Mouse (Mus musculus) liver, postnatal 0 days (tissue): Measurements from ENCODE around the gene Mib2. TPM values are rescaled to one million over a fixed set of nuclear protein-coding genes. Genes with fewer than 3 reads are reported as not detected.
"Not testable (repeated sequence)": the region's sequence is repeated elsewhere in the genome, so short reads cannot be mapped to it uniquely, and the experiment has no call there.

Experiments used
- ATAC-seq: fragments of 200-750 bp; cut with Nextera tagmentation; 2 replicates; pipeline ENCODE4 v1.8.0; 2017; ENCODE audit warnings: mild to moderate bottlenecking, moderate library complexity
- DNase-seq: peaks from one replicate; pipeline ENCODE4 v3.0.0-alpha.2; 2016
- H3K27ac ChIP-seq: fragments of 300-500 bp; sonication (generic); 2 replicates; pipeline ENCODE4 v1.5.1; 2014; ENCODE audit warnings: antibody characterized with exemption, moderate library complexity, mild to moderate bottlenecking, low read depth
- H3K27me3 ChIP-seq: fragments of 300-500 bp; sonication (generic); 2 replicates; pipeline ENCODE4 v1.6.1; 2014; ENCODE audit warnings: low read length, control low read depth, mixed read lengths; ENCODE audit not compliant: insufficient read depth
- H3K36me3 ChIP-seq: fragments of 300-500 bp; sonication (generic); replicated peaks from 2 replicates; pipeline ENCODE4 v1.6.1; 2014; ENCODE audit warnings: mild to moderate bottlenecking, control low read depth, low read length, moderate library complexity, mixed read lengths; ENCODE audit not compliant: insufficient read depth
- H3K4me1 ChIP-seq: fragments of 300-500 bp; sonication (generic); 2 replicates; pipeline ENCODE4 v1.6.1; 2014; ENCODE audit warnings: antibody characterized with exemption, mild to moderate bottlenecking, control low read depth; ENCODE audit not compliant: insufficient read depth
- H3K4me2 ChIP-seq: fragments of 300-500 bp; sonication (generic); 2 replicates; pipeline ENCODE4 v1.6.1; 2014; ENCODE audit warnings: low read depth, mild to moderate bottlenecking, low read length, moderate library complexity, mixed read lengths
- H3K4me3 ChIP-seq: fragments of 300-500 bp; sonication (generic); 2 replicates; pipeline ENCODE4 v1.5.1; 2014; ENCODE audit warnings: low read depth, low read length
- H3K9ac ChIP-seq: fragments of 300-500 bp; sonication (generic); replicated peaks from 2 replicates; pipeline ENCODE4 v1.6.1; 2014; ENCODE audit warnings: mild to moderate bottlenecking, moderate library complexity
- H3K9me3 ChIP-seq: fragments of 300-500 bp; sonication (generic); 2 replicates; pipeline ENCODE4 v1.6.1; 2016; ENCODE audit warnings: mild to moderate bottlenecking, control low read depth, low read length, mixed read lengths
- CTCF ChIP-seq: sonication (generic); IDR thresholded peaks from 2 replicates; pipeline ENCODE4 v1.5.1; 2016; ENCODE audit warnings: antibody characterized with exemption, low read depth
- EP300 ChIP-seq: IDR thresholded peaks from 2 replicates; pipeline ENCODE4 v1.6.1; 2016; ENCODE audit warnings: antibody characterized with exemption, low read depth, mild to moderate bottlenecking
- WGBS: fragments of 180-500 bp; shearing (Covaris S2); extraction: QIAGEN DNeasy Blood & Tissue Kit; methylation state at CpG from one replicate; pipeline ENCODE4 v1.1.7; 2014; ENCODE audit not compliant: insufficient replicate concordance; 5-methylcytosine and 5-hydroxymethylcytosine counted together
- polyA plus RNA-seq: library from polyadenylated mRNA; unstranded; fragments of >200 nt; fragmentation: Nextera tagmentation; extraction: Ambion mirVana; gene quantifications from 2 replicates; pipeline ENCODE4 v1.2.1, GENCODE M21; 2015

The Mib2 gene
- polyA plus RNA-seq, 1 experiment from 2014 or later, result 4.3 TPM

DNA sequence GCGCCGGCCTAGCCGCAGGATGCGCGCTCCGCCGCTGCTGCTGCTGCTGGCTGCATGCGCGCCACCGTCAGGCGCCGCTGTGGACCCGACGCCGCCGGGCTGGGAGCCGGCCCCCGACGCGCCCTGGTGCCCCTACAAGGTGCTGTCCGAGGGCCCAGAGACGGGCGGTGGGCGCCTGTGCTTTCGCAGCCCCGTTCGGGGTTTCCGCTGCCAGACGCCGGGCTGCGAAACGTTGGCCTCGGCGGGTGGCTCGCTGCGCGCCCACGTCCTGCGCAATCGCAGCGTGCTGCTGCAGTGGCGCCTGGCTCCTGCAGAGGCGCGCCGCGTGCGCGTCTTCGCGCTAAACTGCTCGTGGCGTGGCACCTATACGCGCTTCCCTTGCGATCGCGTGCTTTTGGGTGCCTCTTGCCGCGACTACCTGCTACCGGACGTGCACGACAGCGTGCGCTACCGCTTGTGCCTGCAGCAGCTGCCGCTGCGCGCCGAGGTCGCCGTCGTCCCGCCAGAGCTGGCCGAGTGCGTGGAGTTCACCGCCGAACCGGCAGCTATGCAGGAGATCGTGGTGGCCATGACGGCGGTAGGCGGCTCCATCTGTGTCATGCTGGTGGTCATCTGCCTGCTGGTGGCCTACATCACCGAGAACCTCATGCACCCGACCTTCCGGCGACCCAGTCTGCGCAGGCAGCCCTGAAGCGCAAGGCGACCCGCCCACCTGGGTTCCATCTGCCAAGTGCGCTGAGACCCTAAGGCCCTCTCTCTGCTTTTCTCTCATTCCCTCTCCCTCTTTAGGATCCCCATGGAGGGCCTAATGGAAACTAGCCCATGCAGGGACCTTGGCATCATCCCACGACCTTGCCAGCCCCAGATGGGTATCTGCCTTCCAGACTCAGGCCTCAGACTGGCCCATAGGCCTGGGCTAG, 25.7 kb upstream of the Mib2 start:
- Histone ChIP-seq H3K9ac (peak overlapping the region; percentile 31; the same call in 1 of the 2 replicates), H3K36me3 (no peaks in the 10 kb centered on the region), H3K9me3 (no peaks in the 10 kb centered on the region), H3K4me3 (peak overlapping the region; percentile 54), H3K4me1 (peaks cover 5% of the 10 kb centered on the region; the same call in 1 of the 2 replicates), H3K27me3 (peaks cover 27% of the 10 kb centered on the region), H3K27ac (no peak overlapping the region), H3K4me2 (peak overlapping the region; percentile 78)
- peak; percentile 37; the same call in 1 of the 2 replicates for TF ChIP-seq CTCF
- no peak for TF ChIP-seq EP300
- ATAC-seq (peak; percentile 47; the same call in 1 of the 2 replicates), DNase-seq (peak; percentile 46)
- WGBS, result 2% methylated on average over 82 of the region's 92 CpGs

DNA sequence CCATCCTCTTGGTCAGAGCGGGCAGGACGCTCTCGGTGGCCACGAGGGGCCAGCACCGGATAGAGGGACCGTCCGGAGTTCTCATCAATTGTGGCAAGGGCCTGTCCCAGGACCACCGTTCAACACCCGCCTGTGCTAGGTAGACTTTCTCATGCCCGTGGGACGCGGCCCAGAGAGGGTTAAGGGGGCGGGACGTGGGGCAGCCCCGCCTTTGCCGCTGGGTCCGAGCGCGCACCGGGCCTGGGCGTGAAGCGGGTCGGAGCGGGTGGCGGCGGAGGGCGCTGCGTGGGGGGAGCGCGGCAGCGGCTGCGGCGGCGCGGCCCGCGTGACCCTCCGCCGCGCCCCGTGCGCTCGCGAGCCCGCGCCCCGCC, 25.1 kb upstream of the Mib2 start, which contains the start of gene Fndc10:
TSS of gene Fndc10 (plus strand) at position 232 of the 371 bp plus-strand sequence.
- peak; percentile 36 for DNase-seq
- H3K4me2 ChIP-seq, result peak within 1 kb of the TSS; percentile 78
- WGBS, result under 1% methylated on average over 26 of the region's 47 CpGs
- H3K9me3 ChIP-seq, result no peaks in the 10 kb centered on the region
- H3K9ac ChIP-seq, result peak within 1 kb of the TSS; percentile 31; the same call in 1 of the 2 replicates
- peaks cover 5% of the 10 kb centered on the region; the same call in 1 of the 2 replicates for H3K4me1 ChIP-seq
- peaks cover 27% of the 10 kb centered on the region for H3K27me3 ChIP-seq
- H3K36me3 ChIP-seq, result no peaks in the 10 kb centered on the region
- no peak within 1 kb of the TSS for H3K27ac ChIP-seq
- peak within 1 kb of the TSS; percentile 54 for H3K4me3 ChIP-seq
- TF ChIP-seq EP300 (no peak), CTCF (peak; percentile 14; the same call in 1 of the 2 replicates)
- peak; percentile 32; the same call in 1 of the 2 replicates for ATAC-seq

DNA sequence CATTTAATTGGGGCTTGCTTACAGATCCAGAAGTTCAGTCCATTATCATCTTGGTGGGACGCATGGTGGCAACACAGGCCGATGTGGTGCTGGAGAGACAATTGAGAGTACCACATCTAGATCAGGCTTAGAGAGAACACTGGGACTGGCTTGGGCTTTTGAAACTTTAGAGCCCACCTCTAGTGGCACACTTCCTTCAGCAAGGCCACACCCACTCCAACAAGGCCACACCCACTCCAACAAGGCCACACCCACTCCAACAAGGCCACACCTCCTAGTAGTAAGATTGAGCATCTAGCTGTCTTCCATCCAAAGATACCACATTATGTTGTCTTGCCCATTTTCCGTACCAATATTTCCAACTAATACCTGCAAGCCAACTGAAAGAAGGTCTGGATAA, 23.4 kb upstream of the Mib2 start:
- Histone ChIP-seq H3K4me1 (peaks cover 5% of the 10 kb centered on the region; the same call in 1 of the 2 replicates), H3K27ac (no peak overlapping the region), H3K9me3 (no peaks in the 10 kb centered on the region), H3K4me2 (no peak overlapping the region), H3K4me3 (no peak overlapping the region), H3K36me3 (no peaks in the 10 kb centered on the region), H3K9ac (no peak overlapping the region), H3K27me3 (peaks cover 27% of the 10 kb centered on the region)
- ATAC-seq (no peak), DNase-seq (no peak)
- TF ChIP-seq EP300 (no peak), CTCF (no peak)
- 93% methylated on average over 3 of the region's 3 CpGs for WGBS

DNA sequence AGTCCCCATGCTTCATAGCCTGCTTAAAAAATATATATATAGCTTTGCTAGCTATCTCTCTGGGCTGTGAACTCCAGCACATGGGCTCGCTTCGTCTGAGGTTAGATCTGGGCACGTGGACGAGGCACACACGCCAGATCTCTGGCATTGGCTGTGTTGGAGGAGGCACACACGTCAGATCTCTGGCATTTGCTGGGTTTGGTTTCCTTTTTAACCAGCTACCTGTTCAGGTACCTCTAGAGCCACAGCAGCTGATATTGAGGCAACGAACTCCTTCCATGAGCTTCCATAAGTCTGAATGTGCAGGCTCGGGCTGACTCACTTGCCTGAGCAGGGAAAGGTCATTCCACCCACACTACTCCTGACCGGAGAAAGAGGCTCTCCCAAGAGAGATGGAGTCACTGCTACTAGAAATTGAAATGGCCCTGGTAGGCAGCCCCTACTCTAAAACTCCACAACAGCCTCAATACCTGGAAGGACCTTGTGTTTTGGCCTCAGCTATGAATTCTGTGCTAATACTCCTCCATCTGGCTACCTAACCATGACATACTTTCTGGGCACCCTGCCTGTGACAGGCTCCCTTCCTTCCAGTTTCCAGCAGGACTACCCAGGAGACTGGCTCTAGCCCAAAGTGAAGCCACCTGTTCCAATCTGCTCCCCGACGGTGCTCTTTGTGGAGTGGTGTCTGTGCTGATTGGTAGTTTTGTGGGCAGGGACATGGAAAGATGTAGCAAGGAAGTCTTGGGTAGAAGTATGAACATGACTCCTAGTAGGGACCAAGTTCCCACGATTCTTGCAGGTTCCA, 21.8 kb upstream of the Mib2 start:
- Histone ChIP-seq H3K36me3 (no peaks in the 10 kb centered on the region), H3K27ac (no peak overlapping the region), H3K4me3 (no peak overlapping the region), H3K9ac (no peak overlapping the region), H3K9me3 (no peaks in the 10 kb centered on the region), H3K27me3 (peaks cover 23% of the 10 kb centered on the region), H3K4me2 (no peak overlapping the region), H3K4me1 (peaks cover 5% of the 10 kb centered on the region; the same call in 1 of the 2 replicates)
- WGBS, result 76% methylated on average over 12 of the region's 12 CpGs
- ATAC-seq (no peak), DNase-seq (no peak)
- no peak for TF ChIP-seq CTCF
- no peak for TF ChIP-seq EP300

DNA sequence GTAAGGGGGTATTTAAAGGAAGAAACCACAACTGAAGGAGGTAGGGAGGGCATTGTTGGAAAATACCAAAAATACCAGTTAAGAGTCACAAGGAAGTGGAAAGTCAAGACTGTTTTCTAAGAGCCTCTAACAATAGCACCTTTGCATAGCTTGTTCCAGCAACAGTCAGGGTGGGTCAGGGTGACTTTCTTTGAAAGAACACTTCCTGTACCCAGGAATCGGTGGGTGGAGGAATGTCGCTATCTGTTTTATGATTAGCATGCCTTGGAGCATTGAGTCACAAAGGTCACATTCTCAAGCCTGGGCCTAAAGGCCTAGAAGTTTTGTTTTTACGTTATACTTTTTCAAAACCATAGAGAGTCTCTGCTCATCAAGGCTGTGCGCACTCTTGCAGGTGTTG, 18.8 kb upstream of the Mib2 start:
- not testable (repeated sequence) for H3K4me1 ChIP-seq, H3K4me3 ChIP-seq, ATAC-seq, DNase-seq, H3K27me3 ChIP-seq, H3K9me3 ChIP-seq, H3K36me3 ChIP-seq, H3K9ac ChIP-seq, H3K27ac ChIP-seq, H3K4me2 ChIP-seq
- WGBS, result 77% methylated on average over 4 of the region's 4 CpGs

DNA sequence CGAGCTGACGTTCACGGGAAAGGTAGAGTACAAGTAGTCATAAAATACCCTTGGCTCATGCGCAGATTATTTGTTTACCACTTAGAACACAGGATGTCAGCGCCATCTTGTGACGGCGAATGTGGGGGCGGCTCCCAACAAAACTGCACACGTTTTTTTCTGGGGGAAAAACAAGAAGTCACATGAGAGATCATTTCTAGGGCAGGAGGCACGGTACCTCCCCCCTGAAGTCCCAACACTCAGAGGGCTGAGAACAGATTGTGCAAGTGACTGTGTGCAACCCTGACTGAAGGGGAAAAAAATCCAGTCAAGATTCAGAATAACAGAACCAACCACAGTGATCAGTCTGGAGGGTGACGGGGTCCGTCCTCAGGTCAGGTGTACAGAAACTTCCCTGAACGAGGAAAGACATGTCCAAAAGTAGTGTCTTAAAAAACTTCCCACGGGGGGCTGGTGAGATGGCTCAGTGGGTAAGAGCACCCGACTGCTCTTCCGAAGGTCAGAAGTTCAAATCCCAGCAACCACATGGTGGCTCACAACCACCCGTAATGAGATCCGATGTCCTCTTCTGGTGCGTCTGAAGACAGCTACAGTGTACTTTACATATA, 14.8 kb upstream of the Mib2 start:
- WGBS, result 73% methylated on average over 15 of the region's 19 CpGs
- H3K27me3 ChIP-seq, H3K4me1 ChIP-seq, H3K4me2 ChIP-seq, H3K27ac ChIP-seq, H3K9me3 ChIP-seq, ATAC-seq, H3K9ac ChIP-seq, DNase-seq, H3K4me3 ChIP-seq, H3K36me3 ChIP-seq: not testable (repeated sequence)
